Mouse (Mus musculus) lung, postnatal 0 days (tissue): Measurements from ENCODE around the gene Myo10.

Source experiments
- CTCF ChIP-seq: IDR thresholded peaks from 2 replicates; pipeline ENCODE4 v1.5.1; 2016; ENCODE audit warnings: antibody characterized with exemption, mild to moderate bottlenecking
- EP300 ChIP-seq: IDR thresholded peaks from 2 replicates; pipeline ENCODE4 v1.6.1; 2016; ENCODE audit warnings: antibody characterized with exemption, mild to moderate bottlenecking, control low read depth

DNA sequence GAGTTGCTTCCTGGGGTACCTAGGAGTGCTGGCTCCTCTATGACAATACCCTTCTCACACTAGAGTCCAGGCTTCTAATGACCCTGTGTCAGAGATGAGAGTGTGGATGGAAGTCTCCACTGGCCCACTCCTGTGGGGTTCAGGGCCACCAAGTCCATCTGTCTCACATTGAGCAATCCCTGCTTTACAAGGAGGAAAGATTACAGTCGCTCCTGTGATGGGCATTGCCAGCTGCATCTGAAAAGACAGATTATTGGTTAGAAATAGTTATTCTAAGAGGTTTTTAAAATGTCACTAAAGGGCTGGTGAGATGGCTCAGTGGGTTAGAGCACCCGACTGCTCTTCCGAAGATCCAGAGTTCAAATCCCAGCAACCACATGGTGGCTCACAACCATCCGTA is 72.4 kb downstream of the Myo10 start:
- no peak for TF ChIP-seq CTCF
- TF ChIP-seq EP300, result no peak
